Comparison of ENCODE assay signal across 12 mouse cellular contexts in the genomic region with DNA sequence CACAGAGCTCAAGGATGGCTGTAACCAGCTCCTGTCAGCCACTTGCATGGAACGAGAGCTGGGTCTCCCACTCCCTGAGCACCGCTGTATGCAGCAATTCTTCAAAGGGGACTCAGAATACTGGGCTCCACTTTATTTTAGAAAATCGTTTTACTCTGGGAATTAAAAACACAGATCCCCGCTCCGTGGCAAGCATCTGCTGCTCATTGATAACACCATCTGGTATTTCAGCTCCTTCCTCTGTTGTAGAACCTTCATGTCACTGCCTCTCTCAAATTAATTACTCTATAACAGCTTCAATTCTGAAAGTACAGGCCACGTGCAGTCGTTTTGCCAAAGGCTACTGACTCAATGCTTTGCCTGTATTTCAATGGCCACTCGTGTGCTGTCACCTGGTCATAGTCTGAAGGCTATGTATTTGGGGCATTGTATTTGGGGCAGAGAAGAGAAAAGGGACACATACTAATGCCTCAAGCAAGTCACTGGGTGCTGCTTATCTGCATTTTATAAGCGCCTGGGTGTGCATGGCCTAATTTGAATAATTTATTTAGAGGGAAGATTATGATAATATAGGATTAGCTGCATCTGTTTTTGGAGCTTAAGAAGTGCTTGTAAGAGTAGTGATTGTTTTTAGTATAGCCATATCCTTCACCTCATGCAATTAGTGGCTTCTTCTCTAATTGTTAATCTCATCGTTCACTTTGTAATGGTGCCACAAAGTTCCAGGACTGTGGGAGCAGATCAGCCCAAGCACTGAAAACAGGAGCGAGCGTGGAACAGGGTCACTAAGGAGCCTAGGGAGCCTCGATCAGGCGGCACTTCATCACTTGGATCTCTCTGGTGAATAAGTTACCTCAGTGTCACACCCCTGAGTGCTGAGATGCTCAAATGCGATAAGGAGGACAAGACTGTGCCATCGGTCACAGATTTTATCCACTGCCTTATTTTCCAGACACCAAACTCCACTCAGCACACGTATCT.
DNase-seq lines count a peak whose midpoint lies in the region; ATAC-seq lines count a peak whose summit lies in the region.
"Had no signal": no experiment of that assay in that cellular context is flagged by ENCODE, and none has a peak within 500 bp of the region (broad histone marks: within the 10 kb centered on the region; RNA-seq: fewer than 3 reads in every experiment).

No protein-coding gene starts in this region.

- no peak overlapping the region for H3K4me3 ChIP-seq in hindbrain, embryonic 14.5 days (replicated peaks; ENCODE audit: low read length)
- no peak overlapping the region for H3K4me3 ChIP-seq in midbrain, embryonic 13.5 days (replicated peaks)
- H3K4me3 ChIP-seq: liver, embryonic 15.5 days; myocyte had no signal

- H3K9ac ChIP-seq in hindbrain, embryonic 14.5 days = no peak overlapping the region
- H3K9ac ChIP-seq in midbrain, embryonic 13.5 days (replicated peaks) = no peak overlapping the region
- H3K9ac ChIP-seq: liver, embryonic 15.5 days had no signal

- H3K36me3 ChIP-seq in hindbrain, embryonic 14.5 days (replicated peaks; ENCODE audit: control insufficient read depth, insufficient read depth) = no peaks in the 10 kb centered on the region
- H3K36me3 ChIP-seq in midbrain, embryonic 13.5 days = no peaks in the 10 kb centered on the region
- H3K36me3 ChIP-seq: liver, embryonic 15.5 days had no signal

- intact Hi-C loops in gastrocnemius, postnatal 36 days (cut with DNase I) = no loop called here

- DNase-seq in cerebellum, postnatal 10 days = peak; percentile 9 to 10
- DNase-seq in cerebellum, adult 9-11 months = no peak
- peak; percentile 65 for DNase-seq in brain, adult 2 months (ENCODE audit: low read depth, low spot score)
- peak; percentile 53 for DNase-seq in hindbrain, embryonic 14.5 days (ENCODE audit: low spot score)
- DNase-seq in gastrocnemius, postnatal 36 days = no peak
- DNase-seq in thymus, adult 18-20 months = no peak
- DNase-seq: gastrocnemius, postnatal 10 days; kidney, postnatal 25 days had no signal

- no peaks in the 10 kb centered on the region for H3K4me1 ChIP-seq in hindbrain, embryonic 14.5 days (replicated peaks; ENCODE audit: control insufficient read depth, insufficient read depth, low read length)
- peaks cover 15% of the 10 kb centered on the region for H3K4me1 ChIP-seq in midbrain, embryonic 13.5 days (replicated peaks)
- H3K4me1 ChIP-seq: liver, embryonic 15.5 days had no signal

- H3K27ac ChIP-seq in hindbrain, embryonic 14.5 days = no peak overlapping the region
- peak overlapping the region; percentile 69 for H3K27ac ChIP-seq in midbrain, embryonic 13.5 days
- H3K27ac ChIP-seq: liver, embryonic 15.5 days had no signal

- 41% methylated on average over 17 of the region's 17 CpGs for WGBS in hindbrain, embryonic 14.5 days
- WGBS in midbrain, embryonic 13.5 days = 35% methylated on average over 17 of the region's 17 CpGs

- H3K9me3 ChIP-seq in hindbrain, embryonic 14.5 days (ENCODE audit: control insufficient read depth, low read length) = no peaks in the 10 kb centered on the region
- H3K9me3 ChIP-seq in midbrain, embryonic 13.5 days = no peaks in the 10 kb centered on the region
- H3K9me3 ChIP-seq: liver, embryonic 15.5 days had no signal

- H3K4me2 ChIP-seq in hindbrain, embryonic 14.5 days (replicated peaks) = no peak overlapping the region
- 0 out of 2 replicates have a peak overlapping the region, but pooled peaks have one; percentile 5 for H3K4me2 ChIP-seq in midbrain, embryonic 13.5 days (replicated peaks)
- H3K4me2 ChIP-seq: liver, embryonic 15.5 days had no signal

- H3K27me3 ChIP-seq in hindbrain, embryonic 14.5 days (ENCODE audit: control insufficient read depth, insufficient read depth, low read length) = no peaks in the 10 kb centered on the region
- no peaks in the 10 kb centered on the region for H3K27me3 ChIP-seq in midbrain, embryonic 13.5 days
- H3K27me3 ChIP-seq: liver, embryonic 15.5 days had no signal

- ATAC-seq in hindbrain, embryonic 14.5 days (ENCODE audit: low FRiP score) = peak; percentile 77
- peak; percentile 88 for ATAC-seq in midbrain, embryonic 13.5 days
- no peak for ATAC-seq in CD4-positive, CD25-positive, alpha-beta regulatory T cell, adult 4 months

Comparison
In these comparisons a context has a peak if more than half of its experiments do, and no peak if none do; other contexts are left out.
1. DNase-seq: peak in cerebellum, postnatal 10 days (2 of 2), brain, adult 2 months (single experiment) and hindbrain, embryonic 14.5 days (single experiment); none in cerebellum, adult 9-11 months (single experiment), gastrocnemius, postnatal 36 days (0 of 2) and thymus, adult 18-20 months (0 of 2).